Mouse (Mus musculus) kidney, embryonic 15.5 days (tissue): Measurements from ENCODE around the gene Runx3. TPM values are rescaled to one million over a fixed set of nuclear protein-coding genes. Genes with fewer than 3 reads are reported as not detected.

ENCODE experiments used
- ATAC-seq: fragments of 200-750 bp; cut with Nextera tagmentation; replicated peaks from 2 replicates; pipeline ENCODE4 v1.8.0; 2017; ENCODE audit warnings: moderate TSS enrichment; ENCODE audit not compliant: low FRiP score
- H3K27ac ChIP-seq: fragments of 300-500 bp; sonication (generic); 2 replicates; pipeline ENCODE4 v1.5.1; 2015; ENCODE audit warnings: mild to moderate bottlenecking, inconsistent platforms
- H3K27me3 ChIP-seq: fragments of 300-500 bp; sonication (generic); 2 replicates; pipeline ENCODE4 v1.6.1; 2015; ENCODE audit warnings: inconsistent platforms
- H3K36me3 ChIP-seq: fragments of 300-500 bp; sonication (generic); 2 replicates; pipeline ENCODE4 v1.6.1; 2015; ENCODE audit warnings: inconsistent platforms
- H3K4me1 ChIP-seq: fragments of 300-500 bp; sonication (generic); 2 replicates; pipeline ENCODE4 v1.6.1; 2015; ENCODE audit warnings: inconsistent platforms
- H3K4me2 ChIP-seq: fragments of 300-500 bp; sonication (generic); 2 replicates; pipeline ENCODE4 v1.6.1; 2015; ENCODE audit warnings: moderate library complexity, mild to moderate bottlenecking, inconsistent platforms
- H3K4me3 ChIP-seq: fragments of 300-500 bp; sonication (generic); replicated peaks from 2 replicates; pipeline ENCODE4 v1.5.1; 2015; ENCODE audit warnings: mild to moderate bottlenecking, inconsistent platforms
- H3K9ac ChIP-seq: fragments of 300-500 bp; sonication (generic); 2 replicates; pipeline ENCODE4 v1.6.1; 2015; ENCODE audit warnings: mild to moderate bottlenecking, inconsistent platforms
- H3K9me3 ChIP-seq: fragments of 300-500 bp; sonication (generic); replicated peaks from 2 replicates; pipeline ENCODE4 v1.6.1; 2016; ENCODE audit warnings: inconsistent platforms
- WGBS: fragments of 180-500 bp; shearing (Covaris S2); methylation state at CpG from one replicate; pipeline ENCODE4 v1.1.7; 2015; ENCODE audit warnings: mixed read lengths; 5-methylcytosine and 5-hydroxymethylcytosine counted together
- polyA plus RNA-seq: library from polyadenylated mRNA; unstranded; fragments of >200 nt; fragmentation: Nextera tagmentation; extraction: Ambion mirVana; gene quantifications from 2 replicates; pipeline ENCODE4 v1.2.1, GENCODE M21; 2015

Gene Runx3
- polyA plus RNA-seq, 1 experiment from 2014 or later: 0.04 TPM

DNA sequence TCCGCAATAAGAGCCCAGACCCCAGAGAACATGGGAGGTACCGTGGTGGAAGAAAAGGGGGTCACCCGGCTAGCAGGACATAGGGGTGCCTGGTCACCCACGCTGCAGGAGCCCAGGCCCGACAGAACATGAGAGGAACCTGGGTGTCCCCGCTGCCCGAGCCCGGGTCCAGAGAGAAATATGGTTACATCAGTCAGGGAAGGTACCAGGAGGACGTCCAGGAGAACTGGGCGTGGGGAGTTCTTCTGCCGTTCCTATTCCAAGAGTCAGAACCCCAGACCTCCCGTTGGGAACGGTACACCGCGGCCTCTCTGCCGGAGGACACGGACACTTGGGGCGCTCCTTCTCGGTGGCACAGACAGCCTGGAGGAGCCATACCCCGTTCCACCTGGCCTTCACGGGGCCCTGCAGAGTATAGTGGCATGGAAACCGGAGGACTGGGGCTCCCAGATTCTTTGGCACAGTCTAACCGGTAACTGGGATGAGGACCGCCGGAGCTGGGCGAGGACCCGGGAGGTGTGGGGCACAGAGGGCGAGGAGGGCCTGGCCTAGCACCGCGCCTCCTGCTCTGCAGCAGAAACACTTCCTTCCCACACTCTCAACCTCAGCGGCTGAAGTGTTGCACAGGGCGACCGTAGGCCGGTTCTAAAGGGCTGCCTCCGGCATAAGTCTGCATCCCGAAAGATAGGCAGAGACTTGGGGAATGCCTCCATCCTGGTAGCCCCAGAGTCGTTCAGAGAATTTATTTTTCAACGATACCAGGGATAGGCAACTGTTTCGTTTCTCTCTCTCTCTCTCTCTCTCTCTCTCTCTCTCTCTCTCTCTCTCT is 33.0 kb downstream of the Runx3 start:
- ATAC-seq: no peak
- WGBS: under 1% methylated on average over 39 of the region's 39 CpGs
- H3K4me2 ChIP-seq: peak overlapping the region; percentile 63

DNA sequence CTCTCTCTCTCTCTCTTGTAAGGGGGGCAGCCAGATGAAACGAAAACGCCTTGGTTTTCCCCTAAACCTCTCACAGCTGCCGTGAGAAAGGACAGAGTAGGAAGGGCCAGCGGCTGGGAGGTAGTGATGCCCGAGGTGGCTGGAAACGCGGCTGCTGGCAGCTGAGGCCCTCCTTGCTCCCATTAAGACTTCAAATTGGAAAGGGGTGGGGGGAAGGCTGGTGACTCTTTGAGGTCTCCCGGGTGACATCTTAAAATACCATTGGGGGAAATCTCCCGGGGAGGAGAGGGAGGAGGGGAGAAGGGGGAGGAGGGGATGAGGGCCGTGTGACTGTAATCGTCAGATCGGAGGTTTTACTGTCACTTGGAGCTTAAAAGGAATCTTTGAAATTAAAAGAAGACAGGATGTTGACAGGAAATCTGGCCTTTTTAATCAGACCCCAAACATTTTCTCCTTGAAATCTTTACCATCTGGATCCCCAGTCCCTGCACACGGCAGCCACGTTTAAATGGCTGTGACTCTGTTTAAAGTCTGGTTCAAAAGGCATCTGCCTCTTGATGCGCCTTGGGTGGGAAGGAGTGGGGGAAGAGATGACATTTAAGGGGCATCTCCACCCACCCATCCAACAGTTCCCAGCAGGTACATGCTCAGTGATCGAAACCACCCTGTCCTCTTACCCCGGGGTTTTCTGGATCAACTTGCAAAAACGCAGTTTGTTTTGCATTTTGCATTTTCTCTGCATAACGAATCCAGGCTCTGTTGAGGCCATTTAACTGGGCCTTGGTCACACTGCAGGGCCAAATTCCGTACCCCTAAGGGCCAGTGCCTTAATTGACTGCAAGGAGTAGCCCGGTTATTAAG is 33.9 kb downstream of the Runx3 start:
- ATAC-seq: no peak
- Histone ChIP-seq H3K4me3 (no peak overlapping the region), H3K9me3 (no peaks in the 10 kb centered on the region), H3K9ac (no peak overlapping the region), H3K36me3 (no peaks in the 10 kb centered on the region), H3K4me1 (peaks cover 34% of the 10 kb centered on the region), H3K27me3 (peaks cover 100% of the 10 kb centered on the region), H3K27ac (no peak overlapping the region), H3K4me2 (no peak overlapping the region)
- 2% methylated on average over 21 of the region's 21 CpGs for WGBS

More for the DNA sequence above, 33.0 kb downstream of the Runx3 start:
- H3K36me3 ChIP-seq: no peaks in the 10 kb centered on the region
- H3K4me1 ChIP-seq: peaks cover 34% of the 10 kb centered on the region
- peak overlapping the region; percentile 42 for H3K4me3 ChIP-seq
- H3K27ac ChIP-seq: no peak overlapping the region
- H3K9me3 ChIP-seq: no peaks in the 10 kb centered on the region
- no peak overlapping the region for H3K9ac ChIP-seq
- peaks cover 100% of the 10 kb centered on the region for H3K27me3 ChIP-seq

DNA sequence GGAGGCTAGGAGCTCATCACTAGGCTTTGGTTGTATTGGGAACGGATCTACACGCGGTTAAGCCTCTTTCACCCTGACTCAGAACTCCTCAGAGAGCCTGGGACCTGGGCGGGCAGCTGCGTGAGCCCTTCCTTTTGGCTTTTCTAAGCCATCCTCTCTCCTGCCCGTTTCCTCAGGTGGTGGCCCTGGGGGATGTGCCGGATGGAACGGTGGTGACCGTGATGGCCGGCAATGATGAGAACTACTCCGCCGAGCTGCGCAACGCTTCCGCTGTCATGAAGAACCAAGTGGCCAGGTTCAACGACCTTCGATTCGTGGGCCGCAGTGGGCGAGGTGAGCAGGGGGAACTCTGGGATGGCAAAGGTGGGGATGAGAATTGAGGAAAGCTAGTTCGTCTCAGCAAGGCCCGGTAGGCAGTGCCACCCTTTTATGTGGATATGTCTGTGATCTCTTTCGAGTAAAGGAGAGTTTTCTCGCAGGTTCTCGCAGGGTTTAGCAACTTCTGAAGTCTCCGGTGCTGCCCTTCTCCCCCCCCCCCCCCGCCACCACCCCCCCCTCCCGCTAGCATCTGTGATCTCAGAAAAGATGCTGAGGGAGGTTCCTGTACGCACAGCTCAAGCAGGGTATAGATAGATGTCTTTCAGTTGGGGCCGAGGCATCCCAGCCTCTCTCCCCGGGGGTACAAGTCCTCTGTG is 34.8 kb downstream of the Runx3 start:
- H3K4me3 ChIP-seq: no peak overlapping the region
- H3K27ac ChIP-seq: no peak overlapping the region
- no peak overlapping the region for H3K4me2 ChIP-seq
- H3K36me3 ChIP-seq: no peaks in the 10 kb centered on the region
- peaks cover 32% of the 10 kb centered on the region for H3K4me1 ChIP-seq
- H3K27me3 ChIP-seq: peaks cover 100% of the 10 kb centered on the region
- no peak for ATAC-seq
- H3K9me3 ChIP-seq: no peaks in the 10 kb centered on the region
- 2% methylated on average over 29 of the region's 31 CpGs for WGBS
- no peak overlapping the region for H3K9ac ChIP-seq

DNA sequence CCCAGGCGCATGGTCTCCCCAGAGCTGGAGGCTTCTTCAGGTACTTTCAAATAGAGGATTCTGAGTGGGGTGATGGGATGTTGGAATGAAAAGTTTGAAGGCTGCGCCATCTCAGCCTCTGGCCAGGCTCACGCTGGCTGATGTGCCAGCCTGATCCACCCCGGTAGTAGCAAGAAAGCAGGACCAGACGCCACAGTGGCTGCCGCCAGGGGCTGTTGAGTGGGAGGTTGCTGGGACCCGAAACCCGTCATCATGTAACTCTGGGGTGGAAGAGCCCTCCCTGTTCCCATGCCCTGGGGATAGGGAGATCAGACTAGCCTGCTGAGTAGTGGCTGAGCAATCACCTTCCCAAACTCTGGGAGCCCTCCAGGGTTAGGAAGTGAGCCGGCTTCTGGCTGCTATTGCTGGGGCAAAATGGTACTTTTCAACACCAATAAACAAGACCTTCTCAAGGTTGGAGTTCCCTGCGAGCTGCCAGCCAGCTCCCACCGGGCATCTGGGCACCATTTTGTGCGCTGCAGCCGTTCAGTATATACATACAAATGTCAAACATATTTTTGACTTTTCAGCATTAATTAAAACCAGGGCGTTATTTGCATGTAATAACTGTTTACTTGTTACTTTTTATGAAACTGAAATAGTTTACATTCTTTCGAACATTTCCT is 35.5 kb downstream of the Runx3 start:
- Histone ChIP-seq H3K9ac (no peak overlapping the region), H3K27me3 (peaks cover 99% of the 10 kb centered on the region), H3K4me3 (no peak overlapping the region), H3K4me1 (peaks cover 28% of the 10 kb centered on the region), H3K27ac (no peak overlapping the region), H3K36me3 (no peaks in the 10 kb centered on the region), H3K4me2 (no peak overlapping the region), H3K9me3 (no peaks in the 10 kb centered on the region)
- 7% methylated on average over 15 of the region's 15 CpGs for WGBS
- no peak for ATAC-seq

DNA sequence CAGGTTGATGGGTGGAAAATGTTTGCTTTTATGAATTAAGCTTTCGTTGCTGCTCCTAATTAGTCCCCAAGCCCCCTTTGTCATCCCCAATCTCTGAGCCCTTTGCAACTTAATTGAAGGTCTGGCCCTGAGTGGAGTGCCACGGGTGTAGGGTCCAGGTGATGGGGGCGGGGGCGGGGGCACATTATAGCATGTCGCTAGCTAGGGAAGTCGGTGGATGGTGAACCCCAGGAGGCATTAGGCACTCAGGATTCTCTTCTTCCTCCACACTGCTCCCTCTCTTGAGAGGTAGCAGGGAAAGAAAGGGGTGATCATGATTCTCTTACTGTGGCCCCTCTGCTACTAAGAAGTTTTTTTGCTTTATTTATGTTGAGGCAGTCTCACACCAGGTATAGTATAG is 36.1 kb downstream of the Runx3 start:
- Histone ChIP-seq H3K4me2 (no peak overlapping the region), H3K4me1 (peaks cover 28% of the 10 kb centered on the region), H3K9me3 (no peaks in the 10 kb centered on the region), H3K27me3 (peaks cover 99% of the 10 kb centered on the region), H3K4me3 (no peak overlapping the region), H3K36me3 (no peaks in the 10 kb centered on the region), H3K9ac (no peak overlapping the region), H3K27ac (no peak overlapping the region)
- ATAC-seq: no peak
- 8% methylated on average over 6 of the region's 6 CpGs for WGBS

DNA sequence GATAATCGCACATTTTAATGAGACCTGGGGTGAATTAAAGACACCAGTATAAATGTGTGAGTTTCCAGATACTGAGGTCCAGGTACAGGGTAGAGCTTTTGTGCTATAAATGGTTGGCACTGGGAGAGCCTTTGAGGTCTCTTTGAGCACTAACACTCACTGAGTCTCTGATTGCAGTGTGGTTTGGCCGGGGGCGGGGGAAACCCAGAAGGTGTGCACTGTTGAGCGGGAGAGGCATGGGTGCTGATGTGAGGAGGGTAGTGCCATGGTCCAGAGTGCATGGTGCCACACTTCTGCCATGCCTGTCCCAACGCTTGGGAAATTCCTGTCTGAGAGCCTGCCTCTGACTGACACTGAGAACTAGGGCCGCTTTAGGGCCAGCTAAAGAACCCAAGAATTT is 36.9 kb downstream of the Runx3 start:
- H3K4me2 ChIP-seq: no peak overlapping the region
- no peak overlapping the region for H3K4me3 ChIP-seq
- peaks cover 22% of the 10 kb centered on the region for H3K4me1 ChIP-seq
- H3K27me3 ChIP-seq: peaks cover 92% of the 10 kb centered on the region
- no peak overlapping the region for H3K27ac ChIP-seq
- 11% methylated on average over 6 of the region's 6 CpGs for WGBS
- H3K36me3 ChIP-seq: no peaks in the 10 kb centered on the region
- no peak overlapping the region for H3K9ac ChIP-seq
- no peak for ATAC-seq
- no peaks in the 10 kb centered on the region for H3K9me3 ChIP-seq

DNA sequence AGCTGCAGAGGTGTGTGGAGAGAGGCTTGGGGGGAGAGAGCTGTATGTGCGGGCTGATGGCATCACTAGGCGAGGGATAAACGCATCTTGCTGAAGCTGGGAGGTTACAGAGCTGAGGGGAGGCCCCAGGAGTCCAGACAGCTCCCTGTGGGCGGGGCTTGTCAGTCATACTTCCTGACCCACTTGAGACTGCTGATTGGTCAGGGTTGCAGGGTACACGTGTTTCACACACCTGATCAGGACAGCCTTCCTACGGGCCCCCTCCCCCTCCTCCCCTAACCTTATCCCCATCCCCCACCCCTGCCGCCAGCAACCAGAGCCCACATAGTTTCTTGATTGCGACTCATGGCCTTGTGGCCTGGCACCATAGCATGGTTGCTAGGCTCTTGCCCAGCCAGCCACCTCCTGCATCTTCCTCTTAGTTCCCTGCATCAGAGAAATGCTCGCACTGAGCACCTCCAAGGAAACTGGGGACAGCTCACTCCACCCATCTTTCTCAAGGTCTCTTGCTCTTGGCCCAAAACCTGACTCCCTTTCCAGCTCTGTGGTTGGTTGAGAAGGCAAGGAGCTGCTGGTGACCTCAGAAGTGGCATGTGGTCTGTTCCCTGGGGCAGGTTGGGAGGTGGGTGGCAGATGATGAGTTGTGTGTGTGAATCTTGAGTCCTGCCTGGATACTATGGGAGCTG is 38.4 kb downstream of the Runx3 start:
- H3K9me3 ChIP-seq: no peaks in the 10 kb centered on the region
- 6% methylated on average over 9 of the region's 9 CpGs for WGBS
- no peak overlapping the region for H3K9ac ChIP-seq
- peaks cover 83% of the 10 kb centered on the region for H3K27me3 ChIP-seq
- no peak overlapping the region for H3K27ac ChIP-seq
- no peak overlapping the region for H3K4me2 ChIP-seq
- H3K36me3 ChIP-seq: no peaks in the 10 kb centered on the region
- no peak overlapping the region for H3K4me3 ChIP-seq
- peaks cover 9% of the 10 kb centered on the region for H3K4me1 ChIP-seq
- ATAC-seq: 0 out of 2 replicates have a peak, but pooled peaks have one; percentile 47

DNA sequence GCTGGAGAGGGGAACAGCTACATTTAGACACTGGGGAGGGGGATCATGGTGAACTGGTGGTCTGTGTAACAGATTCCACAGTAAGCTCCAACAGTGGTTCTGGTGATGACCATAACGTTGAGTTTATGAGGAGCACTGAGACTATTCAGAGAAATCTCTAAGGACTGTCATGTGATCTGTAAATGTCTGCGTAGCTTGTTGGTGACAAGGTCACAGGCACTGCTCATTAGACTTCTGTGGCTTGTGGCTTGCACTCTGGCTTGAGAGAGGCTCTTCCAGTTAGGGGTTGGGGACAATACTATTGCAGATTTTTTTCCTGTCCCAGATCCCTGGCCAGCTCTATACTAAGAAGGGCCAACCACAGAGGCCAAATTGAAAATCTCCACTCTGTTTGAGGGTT is 39.2 kb downstream of the Runx3 start:
- 57% methylated on average over 2 of the region's 2 CpGs for WGBS
- Histone ChIP-seq H3K9ac (no peak overlapping the region), H3K27ac (no peak overlapping the region), H3K9me3 (no peaks in the 10 kb centered on the region), H3K4me2 (no peak overlapping the region), H3K27me3 (peaks cover 83% of the 10 kb centered on the region), H3K36me3 (no peaks in the 10 kb centered on the region), H3K4me3 (no peak overlapping the region), H3K4me1 (peaks cover 9% of the 10 kb centered on the region)
- ATAC-seq: no peak

DNA sequence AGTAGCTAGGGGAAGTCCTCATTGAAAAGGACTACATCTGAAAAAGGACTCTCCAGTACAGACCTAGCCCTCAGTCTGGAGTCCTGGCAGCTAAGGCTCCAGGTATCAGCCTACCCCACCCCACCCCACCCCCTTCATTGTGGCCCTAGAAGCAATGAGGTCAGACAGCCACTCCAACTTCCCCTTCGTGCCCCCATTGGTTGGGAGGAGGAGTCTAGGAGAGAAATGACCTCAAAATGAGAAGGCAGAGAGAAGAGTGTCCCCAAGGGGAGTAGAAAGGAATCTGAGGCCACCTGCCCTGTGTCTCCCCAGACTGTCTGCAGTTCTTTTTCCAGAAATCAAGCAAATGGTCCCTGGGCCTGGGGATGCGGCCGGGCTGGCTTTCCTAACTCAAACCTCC is 39.7 kb downstream of the Runx3 start:
- ATAC-seq: no peak
- Histone ChIP-seq H3K36me3 (no peaks in the 10 kb centered on the region), H3K9me3 (no peaks in the 10 kb centered on the region), H3K27ac (no peak overlapping the region), H3K4me1 (peaks cover 6% of the 10 kb centered on the region), H3K4me3 (no peak overlapping the region), H3K9ac (no peak overlapping the region), H3K27me3 (peaks cover 83% of the 10 kb centered on the region), H3K4me2 (no peak overlapping the region)
- WGBS: 60% methylated on average over 3 of the region's 3 CpGs

DNA sequence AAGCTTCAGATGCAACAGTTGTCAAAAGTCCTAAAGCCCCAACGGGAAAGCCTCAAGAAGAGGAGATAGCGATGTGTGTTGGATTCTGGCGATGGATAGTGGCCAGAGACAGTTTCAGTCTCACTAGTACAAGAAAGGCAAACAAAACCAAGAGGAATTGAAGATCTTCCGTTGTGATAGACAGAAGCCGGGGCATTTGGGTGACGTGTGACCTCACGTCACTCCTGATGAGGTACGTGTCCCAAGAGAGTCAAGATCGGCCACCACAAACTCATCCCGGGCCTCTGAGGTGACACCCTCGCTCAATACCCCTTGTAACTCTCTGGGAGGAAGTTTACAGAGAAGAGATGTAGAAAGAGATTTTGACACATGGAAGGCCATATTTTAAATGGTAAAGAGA is 41.0 kb downstream of the Runx3 start:
- WGBS: 87% methylated on average over 11 of the region's 11 CpGs
- no peak for ATAC-seq
- Histone ChIP-seq H3K27me3 (peaks cover 83% of the 10 kb centered on the region), H3K9me3 (no peaks in the 10 kb centered on the region), H3K4me3 (no peak overlapping the region), H3K9ac (no peak overlapping the region), H3K4me1 (peaks cover 9% of the 10 kb centered on the region), H3K27ac (no peak overlapping the region), H3K4me2 (no peak overlapping the region), H3K36me3 (no peaks in the 10 kb centered on the region)

DNA sequence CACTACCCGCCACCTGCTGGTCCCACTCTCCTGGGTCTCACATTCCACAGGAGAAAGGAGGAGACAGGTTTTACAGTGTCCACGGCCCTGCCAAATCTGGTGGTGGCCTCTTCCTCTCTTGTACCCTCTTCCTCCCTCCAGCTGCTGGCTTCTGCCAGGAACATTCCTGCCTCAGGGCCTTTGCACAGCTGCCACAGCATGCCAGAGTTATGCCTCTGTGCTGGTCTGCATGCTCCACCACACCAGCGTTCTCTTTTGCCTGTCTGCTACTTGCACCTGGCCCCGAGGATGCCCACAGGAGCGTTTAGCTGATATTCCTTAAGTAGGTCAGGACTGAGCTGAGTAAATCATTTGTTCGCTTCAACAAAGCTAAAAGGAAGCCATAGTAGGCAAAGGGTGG is 45.3 kb downstream of the Runx3 start:
- ATAC-seq: no peak
- Histone ChIP-seq H3K4me1 (peaks cover 33% of the 10 kb centered on the region), H3K4me2 (no peak overlapping the region), H3K9me3 (no peaks in the 10 kb centered on the region), H3K27me3 (peaks cover 78% of the 10 kb centered on the region), H3K9ac (no peak overlapping the region), H3K27ac (no peak overlapping the region), H3K4me3 (no peak overlapping the region), H3K36me3 (no peaks in the 10 kb centered on the region)
- 63% methylated on average over 6 of the region's 6 CpGs for WGBS
